In genomic region chr1:133255776-133256175, GRCm38 (mm10) we compare ENCODE assay signal across 12 mouse cellular contexts. TPM values are rescaled to one million over a fixed set of nuclear protein-coding genes. Genes with fewer than 3 reads are reported as not detected.
A peak's percentile ranks its signal among the peaks of the same experiment; 100 is the strongest.
DNase-seq lines count a peak whose midpoint lies in the region; ATAC-seq lines count a peak whose summit lies in the region.
"Had no signal": no experiment of that assay in that cellular context is flagged by ENCODE, and none has a peak within 500 bp of the region (broad histone marks: within the 10 kb centered on the region; RNA-seq: fewer than 3 reads in every experiment).

No protein-coding gene starts in this region.

- no peaks in the 10 kb centered on the region for H3K9me3 ChIP-seq in kidney, embryonic 16.5 days (ENCODE audit: low read length)
- H3K9me3 ChIP-seq in embryonic facial prominence, embryonic 10.5 days: no peaks in the 10 kb centered on the region
- no peaks in the 10 kb centered on the region for H3K9me3 ChIP-seq in liver, embryonic 15.5 days (replicated peaks)

- H3K36me3 ChIP-seq in kidney, embryonic 16.5 days (ENCODE audit: insufficient read depth, low read length): no peaks in the 10 kb centered on the region
- H3K36me3 ChIP-seq in embryonic facial prominence, embryonic 10.5 days (replicated peaks): no peaks in the 10 kb centered on the region; the same call in 1 of the 2 replicates
- no peaks in the 10 kb centered on the region; the same call in 1 of the 2 replicates for H3K36me3 ChIP-seq in liver, embryonic 15.5 days (replicated peaks)

- H3K27ac ChIP-seq in kidney, embryonic 16.5 days (ENCODE audit: low read length): peak overlapping the region; percentile 77
- peak overlapping the region; percentile 8; the same call in 1 of the 2 replicates for H3K27ac ChIP-seq in embryonic facial prominence, embryonic 10.5 days (replicated peaks)
- peak overlapping the region; percentile 45; the same call in 1 of the 2 replicates for H3K27ac ChIP-seq in liver, embryonic 15.5 days (replicated peaks)

- 0 out of 2 replicates have a peak overlapping the region, but pooled peaks have one; percentile 19 for H3K9ac ChIP-seq in kidney, embryonic 16.5 days (replicated peaks; ENCODE audit: low read length)
- no peak overlapping the region for H3K9ac ChIP-seq in liver, embryonic 15.5 days

- no peak overlapping the region for H3K4me3 ChIP-seq in kidney, embryonic 16.5 days (ENCODE audit: low read length)
- H3K4me3 ChIP-seq in embryonic facial prominence, embryonic 10.5 days: no peak overlapping the region
- no peak overlapping the region for H3K4me3 ChIP-seq in liver, embryonic 15.5 days (replicated peaks)

- peaks cover 61% of the 10 kb centered on the region for H3K4me1 ChIP-seq in kidney, embryonic 16.5 days (ENCODE audit: insufficient read depth, low read length)
- H3K4me1 ChIP-seq in embryonic facial prominence, embryonic 10.5 days: peaks cover 75% of the 10 kb centered on the region
- peaks cover 53% of the 10 kb centered on the region for H3K4me1 ChIP-seq in liver, embryonic 15.5 days (replicated peaks)

- DNase-seq in heart, adult 11 months: peak; percentile 89
- no peak for DNase-seq in heart, postnatal 14 days
- no peak for DNase-seq in kidney, postnatal 36 days
- DNase-seq in embryonic facial prominence, embryonic 10.5 days (ENCODE audit: low spot score): no peak
- DNase-seq in left cerebral cortex, postnatal 14 days (ENCODE audit: low spot score in 2 of 2): no peak
- DNase-seq in ovary, postnatal 36 days (ENCODE audit: low spot score): no peak
- DNase-seq: gastrocnemius, postnatal 10 days had no signal

- H3K27me3 ChIP-seq in kidney, embryonic 16.5 days (ENCODE audit: insufficient read depth, low read length): no peaks in the 10 kb centered on the region
- peaks cover 36% of the 10 kb centered on the region for H3K27me3 ChIP-seq in embryonic facial prominence, embryonic 10.5 days (replicated peaks; ENCODE audit: low read depth, poor library complexity, severe bottlenecking)
- peaks cover 13% of the 10 kb centered on the region; the same call in 1 of the 2 replicates for H3K27me3 ChIP-seq in liver, embryonic 15.5 days

- WGBS in kidney, embryonic 16.5 days: 35% methylated on average over 5 of the region's 5 CpGs
- WGBS in embryonic facial prominence, embryonic 10.5 days: 54% methylated on average over 5 of the region's 5 CpGs
- WGBS in liver, embryonic 15.5 days (ENCODE audit: insufficient replicate concordance): 45% methylated on average over 5 of the region's 5 CpGs

- no peak overlapping the region; the same call in 1 of the 2 replicates for H3K4me2 ChIP-seq in kidney, embryonic 16.5 days (replicated peaks; ENCODE audit: low read depth, low read length)
- no peak overlapping the region for H3K4me2 ChIP-seq in liver, embryonic 15.5 days

- ATAC-seq in kidney, embryonic 16.5 days (ENCODE audit: low FRiP score, low TSS enrichment): no peak
- ATAC-seq in liver, embryonic 15.5 days (ENCODE audit: insufficient read depth): no peak

- intact Hi-C loops in heart, postnatal 14 days (cut with DNase I): loop anchor here (2.0 kb wide), 1 partner anchor 29 kb away; no protein-coding TSS in a partner anchor
- intact Hi-C loops in left cerebral cortex, postnatal 14 days (cut with DNase I): no loop called here

RNA-seq across cellular contexts. Expression of gene Golt1a, which starts 53.8 kb away (rescaled TPM):
- total RNA-seq in heart, postnatal 14 days (2021): not detected
- polyA plus RNA-seq in kidney, embryonic 16.5 days (2015; fragmentation: Nextera tagmentation; extraction: Ambion mirVana): 7.9 and 8.0 TPM in 2 replicates
- polyA plus RNA-seq in embryonic facial prominence, embryonic 10.5 days (2016; fragmentation: Nextera tagmentation; extraction: Ambion mirVana): not detected in 2 replicates
- 8.3 and 10.2 TPM in 2 replicates for polyA plus RNA-seq in liver, embryonic 15.5 days (2015; fragmentation: Nextera tagmentation; extraction: Ambion mirVana)
- 1 to 10 TPM in 1 of 2 experiments, not detected in 1; 1.4 TPM for total RNA-seq in left cerebral cortex, postnatal 14 days (2021)
- total RNA-seq: common myeloid progenitor, adult 5-6 weeks; gastrocnemius, postnatal 10 days; megakaryocyte progenitor cell, adult 5-6 weeks had no signal
- polyA plus RNA-seq: spleen, adult 2 months had no signal

Comparison
In these comparisons a context has a peak if more than half of its experiments do, and no peak if none do; other contexts are left out.
1. H3K27ac ChIP-seq: peak in every context shown above with its lines; median percentile 77 in kidney, embryonic 16.5 days; 45 in liver, embryonic 15.5 days; 8 in embryonic facial prominence, embryonic 10.5 days.